8 mouse cellular contexts compared by ENCODE assay signal in genomic region chr5:108549489-108550206, GRCm38 (mm10). TPM values are rescaled to one million over a fixed set of nuclear protein-coding genes. Genes with fewer than 3 reads are reported as not detected.
DNase-seq lines count a peak whose midpoint lies in the region; ATAC-seq lines count a peak whose summit lies in the region.

Cplx1 (minus strand) TSS chr5:108550024.

- no peak within 1 kb of the TSS for H3K27ac ChIP-seq in intestine, embryonic 16.5 days (ENCODE audit: low read length)
- H3K27ac ChIP-seq in midbrain, embryonic 15.5 days, result peak within 1 kb of the TSS; percentile 75

- H3K27me3 ChIP-seq in intestine, embryonic 16.5 days (replicated peaks; ENCODE audit: control insufficient read depth, insufficient read depth, low read length), result peaks cover 24% of the 10 kb centered on the region
- H3K27me3 ChIP-seq in midbrain, embryonic 15.5 days (replicated peaks), result peaks cover 3% of the 10 kb centered on the region; the same call in 1 of the 2 replicates

- peak; percentile 80 for ATAC-seq in intestine, embryonic 16.5 days
- peak; percentile 95 for ATAC-seq in midbrain, embryonic 15.5 days (replicated peaks)

- WGBS in intestine, embryonic 16.5 days, result 1% methylated on average over 47 of the region's 56 CpGs
- 1% methylated on average over 56 of the region's 56 CpGs for WGBS in midbrain, embryonic 15.5 days

- 0 out of 2 replicates have a peak within 1 kb of the TSS, but pooled peaks have one; percentile 7 for H3K9ac ChIP-seq in intestine, embryonic 16.5 days (ENCODE audit: low read depth, low read length)
- peak within 1 kb of the TSS; percentile 72 for H3K9ac ChIP-seq in midbrain, embryonic 15.5 days

- intact Hi-C loops in left cerebral cortex, postnatal 4 days (cut with DNase I), result no loop called here

- H3K4me3 ChIP-seq in intestine, embryonic 16.5 days (ENCODE audit: low read length), result peak within 1 kb of the TSS; percentile 38
- peak within 1 kb of the TSS; percentile 63 for H3K4me3 ChIP-seq in midbrain, embryonic 15.5 days

- H3K4me2 ChIP-seq in intestine, embryonic 16.5 days (ENCODE audit: low read depth, low read length), result peak within 1 kb of the TSS; percentile 63
- peak within 1 kb of the TSS; percentile 57 for H3K4me2 ChIP-seq in midbrain, embryonic 15.5 days

- no peaks in the 10 kb centered on the region for H3K9me3 ChIP-seq in intestine, embryonic 16.5 days (ENCODE audit: control insufficient read depth, low read length)
- no peaks in the 10 kb centered on the region for H3K9me3 ChIP-seq in midbrain, embryonic 15.5 days

- H3K36me3 ChIP-seq in intestine, embryonic 16.5 days (ENCODE audit: control insufficient read depth, insufficient read depth, low read length), result no peaks in the 10 kb centered on the region
- H3K36me3 ChIP-seq in midbrain, embryonic 15.5 days (replicated peaks), result no peaks in the 10 kb centered on the region

- peak; percentile 17 to 62 for DNase-seq in spleen, postnatal 10 days (ENCODE audit: low spot score in 2 of 2)
- no peak for DNase-seq in spleen, adult 18-20 months
- peak; percentile 87 for DNase-seq in cerebellum, adult 9-11 months
- DNase-seq in frontal cortex, postnatal 10 days (ENCODE audit: low spot score in 2 of 2), result peak; percentile 44 to 71
- peak; percentile 76 for DNase-seq in left cerebral cortex, postnatal 4 days
- peak; percentile 27 for DNase-seq in telencephalon, adult 2 months (ENCODE audit: low read depth, low spot score)

- H3K4me1 ChIP-seq in intestine, embryonic 16.5 days (ENCODE audit: control insufficient read depth, insufficient read depth, low read length), result peaks cover 8% of the 10 kb centered on the region
- peaks cover 16% of the 10 kb centered on the region for H3K4me1 ChIP-seq in midbrain, embryonic 15.5 days

RNA-seq across cellular contexts. Expression of gene Cplx1, which starts in this region (rescaled TPM):
- 2.3 and 2.7 TPM in 2 replicates for polyA plus RNA-seq in intestine, embryonic 16.5 days (2015; fragmentation: Nextera tagmentation; extraction: Ambion mirVana)
- 100 to 1,000 TPM; 190 to 193 TPM for total RNA-seq in left cerebral cortex, postnatal 4 days (2021)
- 72.8 and 83.6 TPM in 2 replicates for polyA plus RNA-seq in midbrain, embryonic 15.5 days (2015; fragmentation: Nextera tagmentation; extraction: Ambion mirVana)

Comparison
In these comparisons a context has a peak if more than half of its experiments do, and no peak if none do; other contexts are left out.
1. RNA of gene Cplx1 (polyA plus RNA-seq): 72.8 to 83.6 TPM in midbrain, embryonic 15.5 days; 2.3 to 2.7 TPM in intestine, embryonic 16.5 days; every median in the first group is over 10 times any median in the second.
2. DNase-seq: peak in spleen, postnatal 10 days (2 of 2), cerebellum, adult 9-11 months (single experiment), frontal cortex, postnatal 10 days (2 of 2), left cerebral cortex, postnatal 4 days (single experiment) and telencephalon, adult 2 months (single experiment); none in spleen, adult 18-20 months (0 of 2).